Mouse (Mus musculus) brain, embryonic 14.5 days (tissue): Measurements from ENCODE around the gene Map1b.

Experiments
- CTCF ChIP-seq: fragments of 200-500 bp; IDR thresholded peaks from 2 replicates; pipeline ENCODE4 v1.5.1; 2012; ENCODE audit warnings: inconsistent platforms, mild to moderate bottlenecking, moderate library complexity, borderline replicate concordance; ENCODE audit not compliant: insufficient read depth, insufficient read length; ENCODE audit errors: extremely low read depth
- POLR2A ChIP-seq: fragments of 200-500 bp; IDR thresholded peaks from 2 replicates; pipeline ENCODE4 v1.6.1; 2012; ENCODE audit warnings: mild to moderate bottlenecking, inconsistent platforms, borderline replicate concordance; ENCODE audit not compliant: poor library complexity, insufficient read depth, insufficient read length, severe bottlenecking; ENCODE audit errors: extremely low read depth

DNA sequence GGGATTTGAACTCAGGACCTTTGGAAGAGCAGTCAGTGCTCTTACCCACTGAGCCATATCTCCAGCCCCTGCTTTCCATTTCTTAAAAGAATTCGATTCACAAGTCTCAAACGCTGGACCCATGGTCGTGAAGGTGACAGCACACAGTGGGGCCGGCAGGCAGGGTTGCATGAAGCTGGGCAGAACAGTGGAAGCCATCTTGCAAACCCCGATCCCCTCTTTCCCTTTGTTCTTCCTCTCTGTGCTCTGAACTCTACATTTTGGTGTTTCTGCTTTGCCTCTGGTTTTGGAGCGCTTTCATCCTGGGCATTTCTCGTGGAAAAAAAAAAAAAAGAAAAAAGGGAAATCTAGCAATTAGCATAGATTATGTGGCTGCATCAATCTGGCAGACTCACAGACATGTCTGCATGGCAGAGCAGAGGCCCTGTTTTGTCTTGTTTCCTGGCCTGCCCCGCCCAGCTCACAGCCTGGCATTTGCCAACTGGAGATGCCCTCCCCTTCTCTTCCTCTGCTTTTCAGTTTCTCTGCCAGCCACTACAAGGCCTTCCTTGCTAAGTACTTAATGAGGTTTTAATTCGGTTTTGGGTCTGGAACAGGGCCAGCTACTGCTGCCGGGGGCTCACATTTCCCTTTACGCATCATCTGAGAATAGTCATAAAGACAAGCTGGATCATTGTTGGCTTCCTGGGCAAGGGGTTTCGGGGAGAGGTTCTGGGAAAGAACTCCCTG lies 57.5 kb downstream of the Map1b start:
- TF ChIP-seq CTCF (no peak), POLR2A (no peak)
